Mouse (Mus musculus): Measurements from ENCODE around the gene Rdh19.

Rdh19 gene

DNA sequence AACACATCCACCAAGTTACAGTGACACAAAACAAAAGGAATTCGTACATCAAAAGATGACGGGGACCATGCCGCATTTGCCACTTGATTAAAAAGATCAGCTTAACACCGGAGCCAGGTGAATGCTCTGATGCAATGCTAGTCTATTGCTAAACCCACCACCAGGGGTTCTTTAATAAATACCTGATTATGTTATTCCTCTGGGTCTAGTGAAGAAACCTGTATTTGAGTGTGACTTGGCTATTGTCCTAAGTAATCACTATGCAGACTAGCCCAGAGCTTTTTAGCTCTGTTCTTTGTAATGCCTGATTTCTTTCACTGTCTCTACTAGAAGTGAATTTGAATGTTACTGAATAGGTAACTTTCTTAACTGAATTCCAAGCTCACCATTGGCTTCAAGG lies 31.3 kb downstream of the Rdh19 start:
- DNase-seq = peak in 1 of 2 experiments; percentile 48

DNA sequence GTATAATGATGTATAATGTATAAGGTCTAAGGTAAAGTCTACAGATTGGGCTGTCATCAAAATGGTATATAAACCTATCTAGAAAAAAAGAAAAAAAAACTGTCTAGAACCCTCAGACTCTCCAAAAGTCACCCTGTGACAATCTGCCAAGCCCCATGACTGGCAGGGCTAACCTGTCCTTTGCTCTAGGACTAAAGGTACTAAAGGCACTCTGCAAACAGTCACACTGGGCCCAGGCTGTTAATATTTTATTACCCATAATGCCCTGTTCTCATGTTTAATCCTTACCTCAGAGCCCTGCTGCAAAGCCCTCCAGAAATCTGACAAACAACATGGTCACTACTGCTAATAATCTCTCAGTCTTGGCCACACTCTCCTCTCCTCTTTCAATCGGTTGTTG lies 36.8 kb downstream of the Rdh19 start:
- DNase-seq = no peak

DNA sequence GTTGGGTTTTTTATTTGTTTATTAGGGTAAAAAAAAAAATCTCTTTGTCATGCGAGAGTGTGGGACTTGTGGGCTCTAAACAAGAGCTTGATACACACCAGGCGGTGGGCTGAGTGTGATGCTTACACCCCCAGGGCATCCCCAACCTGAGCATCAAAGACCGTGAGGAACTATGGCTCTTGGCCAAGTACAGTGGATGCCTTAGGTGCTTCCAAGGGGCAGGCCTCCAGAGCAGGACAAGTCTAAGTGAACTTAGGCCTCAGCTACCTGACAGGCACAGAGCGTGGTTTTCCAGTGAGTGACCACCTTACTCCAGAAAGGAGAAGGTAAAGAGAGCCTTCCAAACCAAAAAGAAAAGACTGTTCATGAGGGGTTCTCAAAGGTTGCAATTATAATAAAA lies 37.2 kb downstream of the Rdh19 start:
- no peak for DNase-seq

DNA sequence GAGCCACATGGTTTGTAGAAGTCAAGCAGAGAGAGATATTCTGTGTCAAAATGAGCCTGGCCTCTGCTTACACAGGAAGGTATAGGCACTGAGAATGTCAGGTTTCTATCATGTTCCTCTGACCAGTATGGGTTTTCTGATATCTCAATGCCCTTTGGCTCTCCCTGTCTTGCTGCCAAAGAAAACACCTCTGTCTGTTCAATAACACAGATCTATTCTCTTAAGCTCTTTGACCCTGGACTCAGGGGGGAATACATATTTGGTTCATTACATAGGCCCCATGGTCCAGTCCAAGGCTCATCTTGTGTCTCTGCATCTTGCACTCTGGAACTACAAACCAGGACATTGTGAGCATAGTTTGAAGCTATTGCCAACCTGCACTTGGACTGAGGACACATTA lies 38.9 kb downstream of the Rdh19 start, which contains the start of gene Rdh7:
Gene Rdh7 (minus strand): TSS at position 213 of the 400 bp plus-strand sequence.
- no peak for DNase-seq

DNA sequence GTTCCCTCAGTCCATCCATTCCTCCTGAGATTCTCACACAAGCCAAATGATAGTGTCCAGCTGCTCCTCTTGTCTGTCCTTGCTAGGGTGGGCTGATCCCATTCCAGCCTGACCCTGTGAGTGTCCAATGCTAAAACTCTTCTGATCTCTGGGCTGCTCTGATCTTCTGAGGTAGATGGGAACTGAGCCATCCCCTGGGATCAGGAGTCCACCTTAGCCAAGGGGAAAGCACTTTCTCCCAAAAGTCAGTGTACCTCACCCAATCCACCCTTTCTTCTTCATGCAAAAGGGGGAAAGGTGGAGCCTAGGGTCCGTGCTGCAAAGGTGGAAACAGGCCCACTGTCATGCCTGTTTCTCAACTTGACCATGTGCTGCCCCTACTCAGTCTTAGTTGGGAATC lies 41.8 kb downstream of the Rdh19 start:
- no peak for DNase-seq

DNA sequence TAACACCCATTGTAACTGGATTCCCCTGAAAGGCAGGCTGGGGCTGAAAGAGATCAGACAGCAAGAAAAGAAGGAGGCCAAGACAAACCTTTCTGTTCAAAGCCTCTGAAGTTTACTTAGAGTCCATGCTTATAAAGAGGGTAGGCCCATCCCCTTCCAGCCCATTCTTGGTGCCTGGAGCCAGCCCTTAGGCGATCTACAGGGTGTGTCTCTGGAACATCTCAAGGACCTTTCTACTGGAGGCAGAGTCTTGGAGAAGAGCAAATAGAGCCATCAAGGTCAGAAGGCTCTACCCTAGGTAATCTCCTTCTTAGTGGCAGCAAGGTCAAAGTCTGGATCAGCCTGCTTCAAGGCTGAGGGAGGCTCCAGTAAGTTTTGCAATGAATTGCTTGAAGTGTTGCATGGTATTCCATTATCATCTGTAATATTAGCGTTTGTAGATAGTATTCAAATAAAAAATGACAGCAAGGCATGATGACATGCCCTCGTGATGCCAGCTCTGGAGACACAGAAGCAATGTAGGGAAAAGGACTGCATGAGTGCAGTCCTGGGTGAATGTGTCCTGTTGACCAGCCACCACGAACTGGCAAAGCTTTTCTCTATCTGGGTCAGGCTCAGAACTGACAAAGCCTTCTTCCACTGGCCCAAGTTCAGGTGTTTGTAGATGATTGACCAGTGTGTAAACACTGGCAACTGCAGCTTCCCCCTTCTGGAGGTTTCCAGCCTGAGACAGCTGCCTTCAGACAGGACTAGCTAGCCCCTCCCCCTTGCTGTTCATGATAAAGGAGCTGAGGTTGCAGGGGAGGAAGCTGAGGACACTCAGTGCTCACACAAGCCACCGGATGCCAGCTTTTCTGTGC lies 43.7 kb downstream of the Rdh19 start:
- peak; percentile 23 to 60 for DNase-seq

DNA sequence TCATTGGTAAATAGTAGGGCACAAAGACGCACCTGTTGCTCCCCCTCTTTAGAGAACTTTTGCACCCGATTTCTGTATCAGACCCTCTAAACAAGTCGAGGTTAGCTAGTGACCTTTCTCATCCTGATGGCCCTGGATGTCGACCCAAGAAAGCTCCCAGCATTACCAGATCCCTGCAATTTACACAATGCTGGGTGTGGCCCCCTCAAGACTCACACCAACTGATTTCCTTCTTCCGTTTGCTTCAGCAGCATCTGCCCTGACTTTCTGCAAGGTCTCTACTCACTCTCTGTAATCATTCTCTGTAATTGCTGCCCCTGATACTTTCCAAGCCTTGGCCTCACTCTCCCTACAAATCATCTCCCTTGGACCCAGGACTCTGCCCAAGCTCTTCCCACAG lies 47.0 kb downstream of the Rdh19 start:
- no peak for DNase-seq

DNA sequence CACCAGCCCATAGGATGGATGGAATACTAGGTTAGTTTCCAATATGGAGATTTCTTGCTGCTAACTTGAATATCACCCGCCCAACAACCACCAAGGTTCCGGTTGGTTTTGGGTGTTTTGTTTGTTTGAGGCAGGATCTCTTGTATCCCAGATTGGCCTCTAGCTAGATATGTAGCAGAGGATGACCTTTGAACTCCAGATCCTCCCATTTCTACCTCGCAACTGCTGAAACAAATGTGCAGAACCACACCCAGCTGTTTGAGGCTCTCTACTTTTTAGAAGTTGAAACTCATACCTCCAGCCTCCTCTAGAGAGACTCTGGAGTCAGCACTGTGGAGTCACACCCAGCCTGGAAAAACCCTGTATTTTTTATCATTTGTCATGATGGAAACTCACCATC lies 47.8 kb downstream of the Rdh19 start:
- no peak for DNase-seq

DNA sequence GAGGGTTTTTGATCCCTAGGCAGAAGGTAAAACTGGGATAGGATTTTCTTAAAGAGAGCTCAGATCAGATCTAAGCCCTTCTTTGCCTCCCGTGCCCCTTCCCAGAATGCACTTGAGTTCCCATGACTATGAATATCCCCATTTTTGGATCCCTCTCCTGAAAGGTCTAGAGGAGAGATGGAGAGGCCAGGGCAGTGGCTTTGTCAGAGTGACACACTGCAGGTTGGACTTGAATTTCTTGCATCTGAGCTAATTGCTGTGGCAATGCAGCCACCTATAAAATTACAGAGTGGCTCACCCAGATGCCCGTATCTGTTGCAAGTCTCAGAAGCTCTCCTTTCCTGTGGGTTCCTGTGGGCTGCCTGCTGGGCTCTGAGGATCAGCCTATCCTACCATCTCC lies 48.5 kb downstream of the Rdh19 start, which contains the start of gene Sdr9c7:
Gene Sdr9c7 (plus strand): TSS at position 301 of the 400 bp plus-strand sequence.
- DNase-seq = no peak

DNA sequence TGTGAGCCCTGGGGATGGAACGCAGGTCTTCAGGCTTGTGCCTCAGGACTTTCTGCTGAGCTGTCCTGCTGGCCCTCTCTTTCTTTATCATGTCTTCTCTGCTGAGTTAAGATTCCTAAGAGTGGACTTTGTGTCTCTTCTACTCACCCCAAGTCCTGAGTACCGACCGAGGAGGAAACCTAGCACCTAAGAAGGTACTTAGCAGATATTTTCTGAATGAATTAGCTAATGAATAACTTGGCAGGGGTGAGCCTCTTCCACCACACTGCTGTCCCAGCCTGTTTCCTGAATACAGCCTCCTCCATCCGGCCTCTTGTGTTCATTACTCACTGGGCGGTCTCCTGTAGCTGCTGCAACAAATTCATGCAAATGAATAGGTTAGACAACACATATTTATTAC lies 50.1 kb downstream of the Rdh19 start:
- no peak for DNase-seq

DNA sequence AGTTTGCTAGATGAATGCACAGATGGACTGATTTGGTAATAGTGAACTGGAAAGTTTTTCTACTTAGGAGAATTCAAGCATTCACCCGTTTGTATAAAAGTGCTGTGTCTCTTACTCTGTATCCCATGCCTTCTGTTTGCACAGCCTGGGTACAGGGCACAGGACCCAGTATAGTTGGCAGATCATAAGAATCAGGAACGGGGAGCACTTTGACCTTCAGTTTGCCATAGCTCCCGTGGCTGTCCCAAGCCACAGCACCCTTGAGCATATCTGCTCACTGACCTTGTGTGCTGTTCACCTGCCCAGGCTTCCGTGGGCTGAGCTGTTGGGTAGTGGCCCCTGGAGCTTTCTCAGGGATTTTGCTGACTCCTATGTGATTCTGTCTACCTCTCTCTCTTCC lies 52.0 kb downstream of the Rdh19 start:
- no peak for DNase-seq

DNA sequence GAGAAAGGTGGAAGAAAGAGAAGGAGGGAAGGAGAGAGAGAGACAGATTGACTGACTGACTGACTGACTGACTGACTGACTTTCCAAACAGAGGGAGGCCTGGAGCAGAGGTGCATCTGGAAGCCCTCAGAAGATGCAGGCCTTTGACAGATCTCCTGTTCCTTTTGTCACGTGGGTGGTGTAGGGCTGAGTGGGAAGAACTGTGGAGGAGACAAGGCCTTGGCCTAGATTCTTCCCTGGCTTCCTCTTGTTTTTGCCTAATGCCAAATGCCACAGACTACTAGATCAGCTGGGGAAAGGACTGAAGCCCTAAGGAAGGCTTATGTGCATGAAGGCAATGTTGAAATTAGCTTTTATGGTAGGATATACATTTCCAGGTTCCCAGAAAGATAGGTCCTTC lies 53.4 kb downstream of the Rdh19 start:
- no peak for DNase-seq

DNA sequence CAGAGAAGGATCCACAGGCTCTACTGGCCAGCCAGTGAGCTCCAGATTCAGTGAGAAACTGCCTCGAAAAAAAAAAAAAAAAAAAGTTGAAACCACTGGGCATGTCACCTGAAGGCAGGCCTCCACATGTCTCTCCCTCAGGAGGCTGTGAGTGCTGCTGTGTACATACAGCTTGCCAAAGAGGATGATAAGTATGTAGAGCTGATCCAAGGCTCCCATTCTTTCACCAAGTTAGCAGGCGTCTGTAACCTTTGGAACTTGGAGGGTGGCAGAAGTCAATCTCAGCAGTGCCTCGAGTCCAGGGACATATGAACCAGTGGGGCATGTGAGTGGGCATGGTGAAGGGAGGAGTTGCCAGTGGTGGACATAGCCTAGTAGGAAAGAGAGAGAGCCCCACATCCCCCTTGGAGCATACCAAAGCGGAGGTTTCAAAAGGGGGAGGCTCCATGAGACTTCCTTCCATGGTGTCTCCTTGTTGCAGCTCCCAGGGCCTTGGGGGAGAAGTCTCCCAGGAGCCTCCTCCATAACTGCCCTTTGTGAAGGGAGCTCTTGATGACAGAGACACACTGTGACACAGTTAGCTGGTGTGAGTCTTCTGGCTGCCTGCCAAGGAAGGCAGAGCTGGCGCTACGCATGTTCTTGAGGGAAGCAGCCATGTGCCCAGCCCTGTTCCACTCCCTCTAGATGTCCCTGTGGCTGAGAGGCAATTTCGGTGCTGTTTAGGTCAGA lies 55.2 kb downstream of the Rdh19 start:
- DNase-seq = peak; percentile 30 to 33

DNA sequence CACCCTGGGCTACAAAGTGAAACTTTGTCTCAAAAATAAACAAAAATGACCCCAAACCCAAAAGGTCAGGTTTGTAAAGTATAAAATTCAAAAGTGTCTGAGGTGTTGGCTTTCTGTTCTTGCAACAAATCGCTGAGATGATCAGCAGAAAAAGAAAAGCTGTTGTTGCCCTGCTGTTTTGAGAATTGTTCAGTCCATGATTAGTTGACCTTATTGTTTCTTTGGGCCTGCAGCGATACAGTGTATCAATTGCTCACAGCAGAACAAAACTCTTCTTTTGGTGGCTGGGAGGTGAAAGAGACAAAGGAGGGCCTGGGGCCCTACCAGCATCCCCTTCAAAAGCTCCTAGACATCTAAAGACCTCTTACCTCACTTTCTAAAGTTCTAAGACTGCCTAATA lies 56.4 kb downstream of the Rdh19 start:
- DNase-seq = no peak

DNA sequence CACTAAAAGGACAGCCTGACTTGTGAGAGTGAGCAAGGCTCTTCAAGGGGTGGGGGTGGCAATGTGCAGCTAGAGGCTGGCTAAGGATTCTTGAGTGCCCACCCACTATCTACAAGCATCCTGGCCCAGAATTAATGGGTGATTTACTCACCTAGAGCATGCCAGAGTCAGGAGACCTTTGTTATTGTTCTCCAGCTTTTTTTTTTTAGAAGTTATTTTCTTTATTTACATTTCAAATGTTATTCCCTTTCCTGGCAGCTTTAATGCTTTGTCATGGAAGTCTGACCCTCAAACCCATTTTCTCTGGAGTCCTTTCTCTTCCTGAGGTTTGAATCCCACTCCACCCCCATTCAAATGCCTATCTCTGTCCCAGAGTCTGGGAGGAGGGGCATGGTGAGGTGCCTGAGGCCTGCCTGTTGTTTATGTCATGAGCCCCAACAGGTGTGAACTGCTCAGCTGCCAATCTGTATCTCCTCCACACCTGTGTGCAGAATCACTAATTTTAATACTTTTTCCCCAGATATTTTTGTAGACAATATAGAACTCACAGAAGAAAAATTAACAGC lies 57.7 kb downstream of the Rdh19 start:
- DNase-seq = no peak
